Mouse (Mus musculus) heart, embryonic 10.5 days (tissue): Measurements from ENCODE around the gene Olfr1392. TPM values are rescaled to one million over a fixed set of nuclear protein-coding genes. Genes with fewer than 3 reads are reported as not detected.

Source experiments
- DNase-seq: peaks from one replicate; pipeline ENCODE4 v3.0.0-alpha.2; 2017; ENCODE audit warnings: low spot score
- H3K27ac ChIP-seq: fragments of 300-500 bp; sonication (generic); 2 replicates; pipeline ENCODE4 v1.5.1; 2016; ENCODE audit warnings: mild to moderate bottlenecking
- H3K27me3 ChIP-seq: fragments of 300-500 bp; sonication (generic); 2 replicates; pipeline ENCODE4 v1.6.1; 2016; ENCODE audit warnings: mild to moderate bottlenecking; ENCODE audit not compliant: poor library complexity, insufficient read depth, severe bottlenecking
- H3K36me3 ChIP-seq: fragments of 300-500 bp; sonication (generic); 2 replicates; pipeline ENCODE4 v1.6.1; 2016; ENCODE audit warnings: mild to moderate bottlenecking, moderate library complexity
- H3K4me1 ChIP-seq: fragments of 300-500 bp; sonication (generic); 2 replicates; pipeline ENCODE4 v1.6.1; 2016; ENCODE audit warnings: mild to moderate bottlenecking
- H3K4me3 ChIP-seq: fragments of 300-500 bp; sonication (generic); 2 replicates; pipeline ENCODE4 v1.5.1; 2016; ENCODE audit warnings: mild to moderate bottlenecking, moderate library complexity
- H3K9me3 ChIP-seq: fragments of 300-500 bp; sonication (generic); 2 replicates; pipeline ENCODE4 v1.6.1; 2016; ENCODE audit warnings: mild to moderate bottlenecking, moderate library complexity
- WGBS: fragments of 180-500 bp; shearing (Covaris S2); methylation state at CpG from one replicate; pipeline ENCODE4 v1.1.7; 2016; 5-methylcytosine and 5-hydroxymethylcytosine counted together
- polyA plus RNA-seq: library from polyadenylated mRNA; unstranded; fragments of >200 nt; fragmentation: Nextera tagmentation; extraction: Ambion mirVana; gene quantifications from 2 replicates; pipeline ENCODE4 v1.2.1, GENCODE M21; 2016

Gene Olfr1392
- polyA plus RNA-seq, 1 experiment from 2014 or later = not detected

- peaks cover 58% of the 10 kb centered on the region for H3K4me1 ChIP-seq
- no peaks in the 10 kb centered on the region for H3K27me3 ChIP-seq
- H3K27ac ChIP-seq = no peak overlapping the region
- H3K9me3 ChIP-seq = no peaks in the 10 kb centered on the region
- H3K36me3 ChIP-seq = no peaks in the 10 kb centered on the region
- 80% methylated on average over 4 of the region's 4 CpGs for WGBS
- DNase-seq = no peak
- H3K4me3 ChIP-seq = no peak overlapping the region
Observed at GRCm38 (mm10) chr11:49246523-49246922, 38.6 kb upstream of the Olfr1392 start.

- 33% methylated on average over 2 of the region's 2 CpGs for WGBS
- DNase-seq = no peak
- Histone ChIP-seq H3K9me3 (no peaks in the 10 kb centered on the region), H3K27me3 (no peaks in the 10 kb centered on the region), H3K4me1 (peaks cover 65% of the 10 kb centered on the region), H3K27ac (peak overlapping the region; percentile 6), H3K4me3 (no peak overlapping the region), H3K36me3 (0 out of 2 replicates have a peak, but pooled peaks cover 4% of the 10 kb centered on the region)
Observed at GRCm38 (mm10) chr11:49247255-49247654, 37.8 kb upstream of the Olfr1392 start.

GRCm38 (mm10) chr11:49248226-49248973 lies 36.7 kb upstream of the Olfr1392 start:
- Histone ChIP-seq H3K4me1 (peaks cover 65% of the 10 kb centered on the region), H3K27me3 (no peaks in the 10 kb centered on the region), H3K36me3 (peaks cover 13% of the 10 kb centered on the region), H3K9me3 (no peaks in the 10 kb centered on the region), H3K27ac (peak overlapping the region; percentile 97), H3K4me3 (no peak overlapping the region)
- no peak for DNase-seq
- WGBS = 61% methylated on average over 6 of the region's 6 CpGs

- Histone ChIP-seq H3K27me3 (no peaks in the 10 kb centered on the region), H3K36me3 (peaks cover 20% of the 10 kb centered on the region), H3K9me3 (no peaks in the 10 kb centered on the region), H3K4me3 (no peak overlapping the region), H3K4me1 (peaks cover 65% of the 10 kb centered on the region), H3K27ac (peak overlapping the region; percentile 97)
- DNase-seq = no peak
- 72% methylated on average over 6 of the region's 6 CpGs for WGBS
Observed at GRCm38 (mm10) chr11:49248974-49249700, 35.9 kb upstream of the Olfr1392 start.

- WGBS = 28% methylated on average over 10 of the region's 10 CpGs
- H3K4me1 ChIP-seq = peaks cover 58% of the 10 kb centered on the region
- H3K36me3 ChIP-seq = peaks cover 28% of the 10 kb centered on the region
- H3K27ac ChIP-seq = peak overlapping the region; percentile 97
- H3K27me3 ChIP-seq = no peaks in the 10 kb centered on the region
- peak overlapping the region; percentile 83 for H3K4me3 ChIP-seq
- H3K9me3 ChIP-seq = no peaks in the 10 kb centered on the region
- no peak for DNase-seq
Observed at GRCm38 (mm10) chr11:49249811-49250421, 35.2 kb upstream of the Olfr1392 start.

- H3K27me3 ChIP-seq = no peaks in the 10 kb centered on the region
- peaks cover 52% of the 10 kb centered on the region for H3K4me1 ChIP-seq
- DNase-seq = peak; percentile 96
- WGBS = 3% methylated on average over 45 of the region's 45 CpGs
- peak overlapping the region; percentile 83 for H3K4me3 ChIP-seq
- no peaks in the 10 kb centered on the region for H3K9me3 ChIP-seq
- peaks cover 36% of the 10 kb centered on the region for H3K36me3 ChIP-seq
- H3K27ac ChIP-seq = peak overlapping the region; percentile 97
Observed at GRCm38 (mm10) chr11:49250422-49251379, 34.4 kb upstream of the Olfr1392 start.

GRCm38 (mm10) chr11:49251380-49251761 lies 33.7 kb upstream of the Olfr1392 start:
- no peaks in the 10 kb centered on the region for H3K9me3 ChIP-seq
- peaks cover 36% of the 10 kb centered on the region for H3K36me3 ChIP-seq
- H3K4me3 ChIP-seq = peak overlapping the region; percentile 83
- peaks cover 46% of the 10 kb centered on the region for H3K4me1 ChIP-seq
- WGBS = 70% methylated on average over 7 of the region's 7 CpGs
- H3K27me3 ChIP-seq = no peaks in the 10 kb centered on the region
- no peak for DNase-seq
- H3K27ac ChIP-seq = peak overlapping the region; percentile 97; the same call in 1 of the 2 replicates

- 89% methylated on average over 5 of the region's 5 CpGs for WGBS
- no peak overlapping the region for H3K27ac ChIP-seq
- H3K9me3 ChIP-seq = no peaks in the 10 kb centered on the region
- DNase-seq = no peak
- H3K4me1 ChIP-seq = peaks cover 39% of the 10 kb centered on the region
- H3K27me3 ChIP-seq = no peaks in the 10 kb centered on the region
- H3K36me3 ChIP-seq = peaks cover 38% of the 10 kb centered on the region
- no peak overlapping the region; the same call in 1 of the 2 replicates for H3K4me3 ChIP-seq
Observed at GRCm38 (mm10) chr11:49252048-49252447, 33.0 kb upstream of the Olfr1392 start.

- H3K27ac ChIP-seq = no peak overlapping the region
- no peak for DNase-seq
- no peaks in the 10 kb centered on the region for H3K27me3 ChIP-seq
- H3K36me3 ChIP-seq = peaks cover 44% of the 10 kb centered on the region
- peaks cover 33% of the 10 kb centered on the region for H3K4me1 ChIP-seq
- H3K9me3 ChIP-seq = no peaks in the 10 kb centered on the region
- no peak overlapping the region for H3K4me3 ChIP-seq
- WGBS = 92% methylated on average over 6 of the region's 6 CpGs
Observed at GRCm38 (mm10) chr11:49253035-49253434, 32.0 kb upstream of the Olfr1392 start.

GRCm38 (mm10) chr11:49259296-49259695 lies 25.8 kb upstream of the Olfr1392 start:
- Histone ChIP-seq H3K4me3 (no peak overlapping the region), H3K36me3 (peaks cover 61% of the 10 kb centered on the region), H3K4me1 (no peaks in the 10 kb centered on the region), H3K27ac (no peak overlapping the region), H3K27me3 (no peaks in the 10 kb centered on the region), H3K9me3 (no peaks in the 10 kb centered on the region)
- 97% methylated on average over 2 of the region's 2 CpGs for WGBS
- no peak for DNase-seq

- no peak for DNase-seq
- no peak overlapping the region for H3K27ac ChIP-seq
- H3K9me3 ChIP-seq = no peaks in the 10 kb centered on the region
- no peaks in the 10 kb centered on the region for H3K27me3 ChIP-seq
- H3K4me3 ChIP-seq = no peak overlapping the region
- H3K4me1 ChIP-seq = no peaks in the 10 kb centered on the region
- H3K36me3 ChIP-seq = peaks cover 59% of the 10 kb centered on the region
- WGBS = 85% methylated on average over 1 of the region's 1 CpGs
Observed at GRCm38 (mm10) chr11:49259829-49260228, 25.3 kb upstream of the Olfr1392 start.

GRCm38 (mm10) chr11:49260598-49261312 lies 24.3 kb upstream of the Olfr1392 start:
- no peak overlapping the region for H3K4me3 ChIP-seq
- H3K27me3 ChIP-seq = no peaks in the 10 kb centered on the region
- no peak for DNase-seq
- 0 out of 2 replicates have a peak overlapping the region, but pooled peaks have one; percentile 17 for H3K27ac ChIP-seq
- H3K9me3 ChIP-seq = no peaks in the 10 kb centered on the region
- 92% methylated on average over 21 of the region's 21 CpGs for WGBS
- peaks cover 50% of the 10 kb centered on the region for H3K36me3 ChIP-seq
- no peaks in the 10 kb centered on the region for H3K4me1 ChIP-seq
